Mouse (Mus musculus): ENCODE measurements at regions not wholly inside any gene's neighbourhood (a gene's known extent, or its start where the extent isn't known, plus 50 kb on each side); places are given as distances from the start of the nearest gene placed in this dataset.

- Histone ChIP-seq H3K4me2 (ENCODE audit: low read depth) (no peak overlapping the region), H3K27ac (ENCODE audit: low read depth, low read length) (no peak overlapping the region), H3K4me1 (ENCODE audit: insufficient read depth) (no peaks in the 10 kb centered on the region), H3K4me3 (ENCODE audit: low read depth, low read length) (no peak overlapping the region), H3K9me3 (ENCODE audit: low read length) (no peaks in the 10 kb centered on the region), H3K9ac (no peak overlapping the region), H3K36me3 (ENCODE audit: insufficient read depth) (no peaks in the 10 kb centered on the region), H3K27me3 (ENCODE audit: insufficient read depth, low read length) (no peaks in the 10 kb centered on the region)
- no peak for DNase-seq
- TF ChIP-seq CTCF (IDR thresholded peaks at IDR 0.05; ENCODE audit: low read depth) = no peak
- WGBS = 70% methylated on average over 1 of the region's 1 CpGs
- no peak for ATAC-seq
These were observed 2389.7 kb upstream of the Cdh20 start for GRCm38 (mm10) chr1:102378613-102379012.
